Mouse (Mus musculus) midbrain, embryonic 13.5 days (tissue): ENCODE data around the gene Gm45716. TPM values are rescaled to one million over a fixed set of nuclear protein-coding genes. Genes with fewer than 3 reads are reported as not detected.
"Not testable (repeated sequence)": the region's sequence is repeated elsewhere in the genome, so short reads cannot be mapped to it uniquely, and the experiment has no call there.

Experiments used
- ATAC-seq: fragments of 200-750 bp; cut with Nextera tagmentation; 2 replicates; pipeline ENCODE4 v1.8.0; 2017; ENCODE audit warnings: mild to moderate bottlenecking, moderate TSS enrichment, moderate library complexity
- H3K27ac ChIP-seq: fragments of 300-500 bp; sonication (generic); 2 replicates; pipeline ENCODE4 v1.5.1; 2015; ENCODE audit warnings: inconsistent platforms, mild to moderate bottlenecking, moderate library complexity
- H3K27me3 ChIP-seq: fragments of 300-500 bp; sonication (generic); 2 replicates; pipeline ENCODE4 v1.6.1; 2015; ENCODE audit warnings: mild to moderate bottlenecking, inconsistent platforms
- H3K36me3 ChIP-seq: fragments of 300-500 bp; sonication (generic); 2 replicates; pipeline ENCODE4 v1.6.1; 2015; ENCODE audit warnings: mild to moderate bottlenecking, inconsistent platforms
- H3K4me1 ChIP-seq: fragments of 300-500 bp; sonication (generic); replicated peaks from 2 replicates; pipeline ENCODE4 v1.6.1; 2015; ENCODE audit warnings: inconsistent platforms
- H3K4me2 ChIP-seq: fragments of 300-500 bp; sonication (generic); replicated peaks from 2 replicates; pipeline ENCODE4 v1.6.1; 2015; ENCODE audit warnings: moderate library complexity, mild to moderate bottlenecking, inconsistent platforms
- H3K4me3 ChIP-seq: fragments of 300-500 bp; sonication (generic); replicated peaks from 2 replicates; pipeline ENCODE4 v1.5.1; 2015; ENCODE audit warnings: mild to moderate bottlenecking, inconsistent platforms
- H3K9ac ChIP-seq: fragments of 300-500 bp; sonication (generic); replicated peaks from 2 replicates; pipeline ENCODE4 v1.6.1; 2015; ENCODE audit warnings: mild to moderate bottlenecking, inconsistent platforms
- H3K9me3 ChIP-seq: fragments of 300-500 bp; sonication (generic); 2 replicates; pipeline ENCODE4 v1.6.1; 2016; ENCODE audit warnings: mild to moderate bottlenecking, inconsistent platforms
- WGBS: fragments of 180-500 bp; shearing (Covaris S2); methylation state at CpG from one replicate; pipeline ENCODE4 v1.1.7; 2015; 5-methylcytosine and 5-hydroxymethylcytosine counted together
- polyA plus RNA-seq: library from polyadenylated mRNA; unstranded; fragments of >200 nt; fragmentation: Nextera tagmentation; extraction: Ambion mirVana; gene quantifications from 2 replicates; pipeline ENCODE4 v1.2.1, GENCODE M21; 2015

Gm45716 gene
- polyA plus RNA-seq, 1 experiment from 2014 or later, result 25.4 TPM

DNA sequence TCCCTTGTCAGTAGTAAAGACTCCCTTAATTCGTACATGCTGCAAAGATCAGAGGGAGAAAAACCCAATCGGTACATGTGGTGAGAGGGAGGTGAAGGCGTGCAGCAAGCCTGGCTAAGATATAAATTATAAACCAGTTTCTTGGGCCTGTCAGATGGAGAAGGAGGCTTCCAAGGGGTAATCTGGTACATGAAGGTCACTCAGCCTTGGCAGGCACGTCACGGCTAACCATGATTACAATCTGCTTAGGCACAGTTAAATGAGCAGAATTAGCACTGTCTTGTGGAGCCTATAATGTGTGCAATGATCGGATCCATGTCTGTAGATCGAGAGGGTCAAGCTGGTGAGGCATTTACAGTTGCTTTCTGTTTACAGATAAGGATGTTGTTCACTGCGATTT, 88.7 kb downstream of the Gm45716 start:
- H3K9me3 ChIP-seq, result no peaks in the 10 kb centered on the region
- H3K4me2 ChIP-seq, result no peak overlapping the region
- no peak overlapping the region for H3K4me3 ChIP-seq
- H3K4me1 ChIP-seq, result no peaks in the 10 kb centered on the region
- H3K36me3 ChIP-seq, result peaks cover 41% of the 10 kb centered on the region
- 87% methylated on average over 8 of the region's 8 CpGs for WGBS
- H3K27ac ChIP-seq, result no peak overlapping the region
- no peaks in the 10 kb centered on the region for H3K27me3 ChIP-seq
- ATAC-seq, result no peak
- H3K9ac ChIP-seq, result no peak overlapping the region

GRCm38 (mm10) chr11:90276561-90276960, 89.1 kb downstream of the Gm45716 start:
- Histone ChIP-seq H3K36me3 (peaks cover 38% of the 10 kb centered on the region), H3K27me3 (no peaks in the 10 kb centered on the region), H3K4me3 (no peak overlapping the region), H3K4me1 (no peaks in the 10 kb centered on the region), H3K9ac (no peak overlapping the region), H3K4me2 (no peak overlapping the region), H3K27ac (no peak overlapping the region), H3K9me3 (no peaks in the 10 kb centered on the region)
- WGBS, result 93% methylated on average over 12 of the region's 12 CpGs
- no peak for ATAC-seq

DNA sequence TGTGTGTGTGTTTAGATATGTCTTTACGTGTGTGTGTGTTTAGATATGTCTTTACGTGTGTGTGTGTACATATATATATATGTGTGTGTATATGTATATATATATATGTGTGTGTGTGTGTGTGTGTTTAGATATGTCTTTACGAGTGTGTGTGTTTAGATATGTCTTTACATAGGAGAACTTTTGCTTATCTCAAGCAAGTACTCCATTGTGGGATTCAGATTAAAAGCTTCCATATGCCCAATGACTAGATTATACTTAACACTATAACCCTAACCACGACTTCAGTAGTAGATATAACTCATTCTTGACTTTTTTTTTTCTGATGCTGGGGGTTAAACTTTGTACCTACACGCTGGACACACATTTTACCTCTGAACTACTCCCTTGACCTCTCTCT, 92.6 kb downstream of the Gm45716 start:
- H3K4me1 ChIP-seq, result no peaks in the 10 kb centered on the region
- H3K4me2 ChIP-seq, result no peak overlapping the region
- 87% methylated on average over 5 of the region's 5 CpGs for WGBS

DNA sequence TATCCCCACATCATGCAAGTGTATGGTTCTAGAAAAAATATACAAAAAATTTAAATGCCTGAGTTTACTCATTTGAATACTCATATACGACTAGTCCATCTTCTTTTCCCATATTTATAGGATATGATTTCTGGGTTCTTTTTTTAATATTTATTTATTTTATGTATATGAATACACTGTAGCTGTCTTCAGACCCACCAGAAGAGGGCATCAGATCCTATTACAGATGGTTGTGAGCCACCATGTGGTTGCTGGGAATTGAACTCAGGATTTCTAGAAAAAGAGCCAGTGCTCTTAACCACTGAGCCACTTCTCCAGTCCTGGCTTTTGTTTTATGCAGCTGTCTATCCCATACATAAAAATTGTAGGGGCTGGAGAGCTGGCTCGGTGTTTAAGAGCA, 94.5 kb downstream of the Gm45716 start:
- not testable (repeated sequence) for H3K4me1 ChIP-seq, H3K4me3 ChIP-seq, H3K27ac ChIP-seq, H3K4me2 ChIP-seq, H3K9me3 ChIP-seq, H3K9ac ChIP-seq, H3K36me3 ChIP-seq, H3K27me3 ChIP-seq, ATAC-seq
- WGBS, result 94% methylated on average over 2 of the region's 2 CpGs

More for the DNA sequence above, 92.6 kb downstream of the Gm45716 start:
- no peak overlapping the region for H3K4me3 ChIP-seq
- H3K27ac ChIP-seq, result no peak overlapping the region
- no peaks in the 10 kb centered on the region for H3K27me3 ChIP-seq
- H3K9me3 ChIP-seq, result no peaks in the 10 kb centered on the region
- H3K36me3 ChIP-seq, result peaks cover 11% of the 10 kb centered on the region
- no peak for ATAC-seq
- H3K9ac ChIP-seq, result no peak overlapping the region

- H3K9me3 ChIP-seq, result no peaks in the 10 kb centered on the region
- no peak overlapping the region for H3K27ac ChIP-seq
- ATAC-seq, result no peak
- H3K4me2 ChIP-seq, result no peak overlapping the region
- H3K36me3 ChIP-seq, result no peaks in the 10 kb centered on the region
- H3K4me1 ChIP-seq, result no peaks in the 10 kb centered on the region
- H3K9ac ChIP-seq, result no peak overlapping the region
- no peak overlapping the region for H3K4me3 ChIP-seq
- 81% methylated on average over 4 of the region's 4 CpGs for WGBS
- H3K27me3 ChIP-seq, result no peaks in the 10 kb centered on the region
Measured at GRCm38 (mm10) chr11:90283159-90283558, 95.7 kb downstream of the Gm45716 start.

GRCm38 (mm10) chr11:90283601-90284000, 96.1 kb downstream of the Gm45716 start:
- no peaks in the 10 kb centered on the region for H3K27me3 ChIP-seq
- no peaks in the 10 kb centered on the region for H3K36me3 ChIP-seq
- no peak overlapping the region for H3K4me3 ChIP-seq
- H3K27ac ChIP-seq, result no peak overlapping the region
- no peak overlapping the region for H3K9ac ChIP-seq
- WGBS, result 83% methylated on average over 6 of the region's 6 CpGs
- no peak overlapping the region for H3K4me2 ChIP-seq
- H3K4me1 ChIP-seq, result no peaks in the 10 kb centered on the region
- no peaks in the 10 kb centered on the region for H3K9me3 ChIP-seq
- no peak for ATAC-seq

DNA sequence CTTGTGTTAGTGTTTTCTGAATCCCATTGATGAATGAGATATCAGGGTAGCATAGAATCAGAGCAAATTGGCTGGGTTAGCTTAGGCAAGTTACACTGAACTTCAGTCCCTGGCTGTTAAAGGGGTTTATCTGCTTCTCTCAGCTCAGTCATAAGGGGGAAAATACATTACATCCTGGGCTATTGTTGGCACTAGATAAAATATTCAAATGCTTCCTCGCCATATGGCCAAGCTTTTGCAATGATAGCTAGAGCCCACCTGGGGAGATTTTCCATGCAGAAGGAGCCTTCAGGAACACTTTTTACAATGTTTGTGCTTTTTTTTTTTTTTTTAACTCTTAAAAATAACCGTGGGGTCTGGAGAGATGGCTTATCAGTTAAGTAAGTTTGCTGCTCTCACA, 96.6 kb downstream of the Gm45716 start:
- H3K36me3 ChIP-seq, result no peaks in the 10 kb centered on the region
- 75% methylated on average over 2 of the region's 2 CpGs for WGBS
- no peak overlapping the region for H3K4me2 ChIP-seq
- no peak overlapping the region for H3K9ac ChIP-seq
- no peaks in the 10 kb centered on the region for H3K27me3 ChIP-seq
- H3K4me1 ChIP-seq, result no peaks in the 10 kb centered on the region
- H3K9me3 ChIP-seq, result no peaks in the 10 kb centered on the region
- ATAC-seq, result no peak
- no peak overlapping the region for H3K4me3 ChIP-seq
- H3K27ac ChIP-seq, result no peak overlapping the region

- Histone ChIP-seq H3K4me1 (no peaks in the 10 kb centered on the region), H3K27me3 (no peaks in the 10 kb centered on the region), H3K4me2 (no peak overlapping the region), H3K27ac (no peak overlapping the region), H3K9me3 (no peaks in the 10 kb centered on the region), H3K4me3 (no peak overlapping the region), H3K9ac (no peak overlapping the region), H3K36me3 (no peaks in the 10 kb centered on the region)
- no peak for ATAC-seq
- WGBS, result 75% methylated on average over 4 of the region's 4 CpGs
Measured at GRCm38 (mm10) chr11:90284623-90285022, 97.1 kb downstream of the Gm45716 start.

GRCm38 (mm10) chr11:90286550-90287154, 99.2 kb downstream of the Gm45716 start:
- Histone ChIP-seq H3K9me3 (no peaks in the 10 kb centered on the region), H3K9ac (no peak overlapping the region), H3K27me3 (no peaks in the 10 kb centered on the region), H3K4me2 (no peak overlapping the region), H3K4me3 (no peak overlapping the region), H3K27ac (no peak overlapping the region), H3K36me3 (no peaks in the 10 kb centered on the region), H3K4me1 (0 out of 2 replicates have a peak, but pooled peaks cover 3% of the 10 kb centered on the region)
- 93% methylated on average over 6 of the region's 6 CpGs for WGBS
- ATAC-seq, result no peak

GRCm38 (mm10) chr11:90291156-90291555, 103.7 kb downstream of the Gm45716 start:
- H3K4me3 ChIP-seq, result no peak overlapping the region
- no peak overlapping the region for H3K9ac ChIP-seq

GRCm38 (mm10) chr11:90292766-90293165, 105.3 kb downstream of the Gm45716 start:
- H3K9ac ChIP-seq, result no peak overlapping the region
- ATAC-seq, result no peak

More at GRCm38 (mm10) chr11:90291156-90291555, 103.7 kb downstream of the Gm45716 start:
- Histone ChIP-seq H3K27ac (no peak overlapping the region), H3K36me3 (no peaks in the 10 kb centered on the region), H3K27me3 (no peaks in the 10 kb centered on the region), H3K4me1 (0 out of 2 replicates have a peak, but pooled peaks cover 3% of the 10 kb centered on the region), H3K9me3 (no peaks in the 10 kb centered on the region), H3K4me2 (no peak overlapping the region)
- ATAC-seq, result no peak
- 57% methylated on average over 4 of the region's 4 CpGs for WGBS

GRCm38 (mm10) chr11:90294622-90295021, 107.1 kb downstream of the Gm45716 start:
- Histone ChIP-seq H3K27ac (no peak overlapping the region), H3K27me3 (no peaks in the 10 kb centered on the region), H3K36me3 (no peaks in the 10 kb centered on the region), H3K9me3 (no peaks in the 10 kb centered on the region), H3K4me2 (no peak overlapping the region), H3K4me3 (no peak overlapping the region), H3K9ac (no peak overlapping the region), H3K4me1 (0 out of 2 replicates have a peak, but pooled peaks cover 3% of the 10 kb centered on the region)
- no peak for ATAC-seq
- 95% methylated on average over 2 of the region's 2 CpGs for whole genome bisulfite sequencing

More at GRCm38 (mm10) chr11:90292766-90293165, 105.3 kb downstream of the Gm45716 start:
- Histone ChIP-seq H3K36me3 (no peaks in the 10 kb centered on the region), H3K9me3 (no peaks in the 10 kb centered on the region), H3K4me2 (no peak overlapping the region), H3K27me3 (no peaks in the 10 kb centered on the region), H3K4me3 (no peak overlapping the region), H3K27ac (no peak overlapping the region), H3K4me1 (0 out of 2 replicates have a peak, but pooled peaks cover 3% of the 10 kb centered on the region)
